ENCODE assay signal across 8 mouse cellular contexts in genomic region chr8:71725122-71725924, GRCm38 (mm10). TPM values are rescaled to one million over a fixed set of nuclear protein-coding genes. Genes with fewer than 3 reads are reported as not detected.
DNase-seq lines count a peak whose midpoint lies in the region; ATAC-seq and TF ChIP-seq lines count a peak whose summit lies in the region.

Gene Fcho1, minus strand, starts transcription at chr8:71725716.

- no peak within 1 kb of the TSS for H3K27ac ChIP-seq in forebrain, embryonic 12.5 days
- no peak within 1 kb of the TSS for H3K27ac ChIP-seq in lung, embryonic 14.5 days (ENCODE audit: low read depth)
- H3K27ac ChIP-seq in thymus, adult 2 months (ENCODE audit: control insufficient read depth, insufficient read depth, low read length) = peak within 1 kb of the TSS; percentile 94

- peaks cover 14% of the 10 kb centered on the region for H3K36me3 ChIP-seq in G1E (replicated peaks)
- no peaks in the 10 kb centered on the region for H3K36me3 ChIP-seq in forebrain, embryonic 12.5 days (replicated peaks)
- no peaks in the 10 kb centered on the region for H3K36me3 ChIP-seq in lung, embryonic 14.5 days (ENCODE audit: insufficient read depth)
- H3K36me3 ChIP-seq in thymus, adult 2 months (ENCODE audit: control insufficient read depth, insufficient read depth, low read length) = 0 out of 2 replicates have a peak, but pooled peaks cover 3% of the 10 kb centered on the region

- 1% methylated on average over 41 of the region's 54 CpGs for WGBS in forebrain, embryonic 12.5 days
- under 1% methylated on average over 53 of the region's 54 CpGs for WGBS in lung, embryonic 14.5 days
- under 1% methylated on average over 54 of the region's 54 CpGs for WGBS in thymus, adult 2 months

- peaks cover 2% of the 10 kb centered on the region; the same call in 1 of the 2 replicates for H3K4me1 ChIP-seq in G1E (ENCODE audit: insufficient read depth, low read depth, low read length)
- peaks cover 53% of the 10 kb centered on the region for H3K4me1 ChIP-seq in forebrain, embryonic 12.5 days
- 0 out of 2 replicates have a peak, but pooled peaks cover 5% of the 10 kb centered on the region for H3K4me1 ChIP-seq in lung, embryonic 14.5 days (ENCODE audit: insufficient read depth)
- H3K4me1 ChIP-seq in thymus, adult 2 months (replicated peaks; ENCODE audit: control insufficient read depth, insufficient read depth, low read length) = peaks cover 58% of the 10 kb centered on the region

- no peak for ATAC-seq in G1E (ENCODE audit: extremely low read depth, insufficient number of reproducible peaks, low FRiP score, poor library complexity, severe bottlenecking)
- peak; percentile 79 for ATAC-seq in cerebellum, adult (ENCODE audit: insufficient number of reproducible peaks, low FRiP score, low TSS enrichment)
- peak; percentile 87 for ATAC-seq in forebrain, embryonic 12.5 days (ENCODE audit: low FRiP score)
- peak; percentile 53 to 56 for ATAC-seq in hematopoietic stem cell, adult 5-6 weeks (replicated peaks in 1 of 2; ENCODE audit: insufficient read depth in 1 of 2, low FRiP score in 2 of 2, low TSS enrichment in 1 of 2, low read depth in 1 of 2, poor library complexity in 2 of 2, severe bottlenecking in 2 of 2)
- ATAC-seq in lung, embryonic 14.5 days (ENCODE audit: insufficient read depth) = peak; percentile 82
- ATAC-seq in neutrophil, adult 5-6 weeks (ENCODE audit: extremely low read depth, insufficient number of reproducible peaks, low FRiP score, poor library complexity, severe bottlenecking) = peak; percentile 55

- peak within 1 kb of the TSS; percentile 88 for H3K4me2 ChIP-seq in forebrain, embryonic 12.5 days
- H3K4me2 ChIP-seq in lung, embryonic 14.5 days = peak within 1 kb of the TSS; percentile 72

- no peak within 1 kb of the TSS for H3K4me3 ChIP-seq in G1E (ENCODE audit: low read depth, low read length)
- H3K4me3 ChIP-seq in forebrain, embryonic 12.5 days (replicated peaks) = peak within 1 kb of the TSS; percentile 81
- H3K4me3 ChIP-seq in lung, embryonic 14.5 days (ENCODE audit: low read depth, low read length) = peak within 1 kb of the TSS; percentile 51
- peak within 1 kb of the TSS; percentile 77 for H3K4me3 ChIP-seq in thymus, adult 2 months (ENCODE audit: control insufficient read depth, insufficient read depth, low read length)

- peaks cover 18% of the 10 kb centered on the region for H3K27me3 ChIP-seq in G1E (ENCODE audit: insufficient read depth, low read length)
- H3K27me3 ChIP-seq in forebrain, embryonic 12.5 days = peaks cover 26% of the 10 kb centered on the region
- peaks cover 26% of the 10 kb centered on the region for H3K27me3 ChIP-seq in lung, embryonic 14.5 days (ENCODE audit: insufficient read depth, low read length)
- no peaks in the 10 kb centered on the region for H3K27me3 ChIP-seq in thymus, adult 2 months (ENCODE audit: control insufficient read depth, insufficient read depth, low read length)

- no peaks in the 10 kb centered on the region for H3K9me3 ChIP-seq in G1E (replicated peaks)
- no peaks in the 10 kb centered on the region for H3K9me3 ChIP-seq in forebrain, embryonic 12.5 days
- no peaks in the 10 kb centered on the region for H3K9me3 ChIP-seq in lung, embryonic 14.5 days (ENCODE audit: low read depth, low read length)

- H3K9ac ChIP-seq in forebrain, embryonic 12.5 days = peak within 1 kb of the TSS; percentile 89
- peak within 1 kb of the TSS; percentile 46 for H3K9ac ChIP-seq in lung, embryonic 14.5 days

- no peak for DNase-seq in G1E (ENCODE audit: low spot score)
- DNase-seq in layer of hippocampus, adult 8-10 months (ENCODE audit: low spot score in 2 of 2) = peak; percentile 82 to 83
- DNase-seq in lung, embryonic 14.5 days = peak; percentile 84
- peak; percentile 93 for DNase-seq in thymus, adult 2 months

- TF ChIP-seq POLR2A in thymus, adult 2 months (IDR thresholded peaks at IDR 0.05; ENCODE audit: control insufficient read depth, extremely low read depth, insufficient read depth, low read length, poor library complexity) = peak; percentile 71

- no peak for TF ChIP-seq CTCF in G1E (IDR thresholded peaks at IDR 0.05; ENCODE audit: low read depth, low read length)
- TF ChIP-seq CTCF in lung, embryonic 14.5 days (IDR thresholded peaks at IDR 0.05; ENCODE audit: low read depth) = no peak
- TF ChIP-seq CTCF in thymus, adult 2 months (IDR thresholded peaks at IDR 0.05; ENCODE audit: borderline replicate concordance, control insufficient read depth, extremely low read depth, insufficient read depth, low read length, poor library complexity) = peak; percentile 39; the same call in 1 of the 2 replicates

RNA-seq across cellular contexts. Expression of gene Fcho1, which starts in this region (rescaled TPM):
- total RNA-seq in G1E (2014; fragmentation: Nextera tagmentation) = 2.2 and 27.3 TPM in 2 replicates
- 7.6 and 7.7 TPM in 2 replicates for total RNA-seq in G1E (2017)
- 14.0 and 16.2 TPM in 2 replicates for polyA plus RNA-seq in G1E (2012)
- 38.4 and 38.9 TPM in 2 replicates for polyA plus RNA-seq in forebrain, embryonic 12.5 days (2016; fragmentation: Nextera tagmentation; extraction: Ambion mirVana)
- total RNA-seq in hematopoietic stem cell, adult 5-6 weeks (2017) = 90.7 and 99.4 TPM in 2 replicates
- 100 to 1,000 TPM in 3 of 4 experiments, 10 to 100 TPM in 1; 92.1 to 120 (median 112) TPM for total RNA-seq in layer of hippocampus, adult 8-10 months (2022)
- polyA plus RNA-seq in lung, embryonic 14.5 days (2014; fragmentation: Nextera tagmentation; extraction: Ambion mirVana) = 3.9 and 4.5 TPM in 2 replicates
- total RNA-seq in neutrophil, adult 5-6 weeks (2017) = 78.8 and 80.4 TPM in 2 replicates
- 767 and 809 TPM in 2 replicates for polyA plus RNA-seq in thymus, adult 2 months (2012; rRNA removed)

Comparison
In these comparisons a context has a peak if more than half of its experiments do, and no peak if none do; other contexts are left out.
1. RNA of gene Fcho1 (polyA plus RNA-seq): 767 to 809 TPM in thymus, adult 2 months; 38.4 to 38.9 TPM in forebrain, embryonic 12.5 days, 14.0 to 16.2 TPM in G1E and 3.9 to 4.5 TPM in lung, embryonic 14.5 days; every median in the first group is over 10 times any median in the second.